Mouse (Mus musculus): ENCODE results near the gene Arrb1. TPM values are rescaled to one million over a fixed set of nuclear protein-coding genes. Genes with fewer than 3 reads are reported as not detected.
A peak's percentile ranks its signal among the peaks of the same experiment; 100 is the strongest.
"Not testable (repeated sequence)": the region's sequence is repeated elsewhere in the genome, so short reads cannot be mapped to it uniquely, and the experiment has no call there.

Arrb1 gene
- 20.6 and 20.9 TPM in 2 replicates for polyA plus RNA-seq (2015; fragmentation: Nextera tagmentation; extraction: Ambion mirVana)

GRCm38 (mm10) chr7:99534901-99535735 lies at the start of gene Arrb1:
Gene Arrb1, plus strand, starts transcription at chr7:99535466.
- Histone ChIP-seq H3K36me3 (ENCODE audit: control insufficient read depth, insufficient read depth, low read length) (no peaks in the 10 kb centered on the region), H3K9me3 (ENCODE audit: control insufficient read depth, low read length) (no peaks in the 10 kb centered on the region), H3K27me3 (ENCODE audit: control insufficient read depth, insufficient read depth, low read depth, low read length) (no peaks in the 10 kb centered on the region), H3K4me3 (ENCODE audit: low read length) (peak within 1 kb of the TSS; percentile 74), H3K27ac (ENCODE audit: low read length) (peak within 1 kb of the TSS; percentile 93), H3K4me2 (ENCODE audit: low read depth, low read length) (peak within 1 kb of the TSS; percentile 89), H3K9ac (ENCODE audit: low read length) (peak within 1 kb of the TSS; percentile 89), H3K4me1 (replicated peaks; ENCODE audit: control insufficient read depth, insufficient read depth, low read length) (peaks cover 37% of the 10 kb centered on the region)
- under 1% methylated on average over 68 of the region's 68 CpGs for WGBS
- peak; percentile 89 for ATAC-seq (ENCODE audit: low read depth)

- Histone ChIP-seq H3K36me3 (ENCODE audit: control insufficient read depth, insufficient read depth, low read length) (no peaks in the 10 kb centered on the region), H3K27ac (ENCODE audit: low read length) (no peak overlapping the region), H3K4me2 (ENCODE audit: low read depth, low read length) (no peak overlapping the region), H3K9me3 (ENCODE audit: control insufficient read depth, low read length) (no peaks in the 10 kb centered on the region), H3K4me3 (ENCODE audit: low read length) (no peak overlapping the region), H3K27me3 (ENCODE audit: control insufficient read depth, insufficient read depth, low read depth, low read length) (no peaks in the 10 kb centered on the region), H3K9ac (ENCODE audit: low read length) (no peak overlapping the region), H3K4me1 (replicated peaks; ENCODE audit: control insufficient read depth, insufficient read depth, low read length) (no peaks in the 10 kb centered on the region)
- 62% methylated on average over 5 of the region's 5 CpGs for WGBS
- no peak for ATAC-seq (ENCODE audit: low read depth)
These were observed 45.6 kb upstream of the Arrb1 start for GRCm38 (mm10) chr7:99489708-99490107.

- Histone ChIP-seq H3K9ac (ENCODE audit: low read length) (no peak overlapping the region), H3K4me2 (ENCODE audit: low read depth, low read length) (no peak overlapping the region), H3K9me3 (ENCODE audit: control insufficient read depth, low read length) (no peaks in the 10 kb centered on the region), H3K4me1 (replicated peaks; ENCODE audit: control insufficient read depth, insufficient read depth, low read length) (peaks cover 3% of the 10 kb centered on the region), H3K36me3 (ENCODE audit: control insufficient read depth, insufficient read depth, low read length) (no peaks in the 10 kb centered on the region), H3K27me3 (ENCODE audit: control insufficient read depth, insufficient read depth, low read depth, low read length) (no peaks in the 10 kb centered on the region), H3K4me3 (ENCODE audit: low read length) (no peak overlapping the region), H3K27ac (ENCODE audit: low read length) (no peak overlapping the region)
- ATAC-seq (ENCODE audit: low read depth), result peak; percentile 56
- 34% methylated on average over 1 of the region's 1 CpGs for WGBS
These were observed 36.1 kb upstream of the Arrb1 start for GRCm38 (mm10) chr7:99499128-99499527.

- H3K4me2 ChIP-seq (ENCODE audit: low read depth, low read length), result no peak overlapping the region
- no peaks in the 10 kb centered on the region for H3K9me3 ChIP-seq (ENCODE audit: control insufficient read depth, low read length)
- under 1% methylated on average over 8 of the region's 8 CpGs for WGBS
- H3K4me3 ChIP-seq (ENCODE audit: low read length), result no peak overlapping the region
- peak; percentile 93 for ATAC-seq (ENCODE audit: low read depth)
- H3K27ac ChIP-seq (ENCODE audit: low read length), result no peak overlapping the region
- H3K36me3 ChIP-seq (ENCODE audit: control insufficient read depth, insufficient read depth, low read length), result no peaks in the 10 kb centered on the region
- no peak overlapping the region for H3K9ac ChIP-seq (ENCODE audit: low read length)
- peaks cover 3% of the 10 kb centered on the region for H3K4me1 ChIP-seq (replicated peaks; ENCODE audit: control insufficient read depth, insufficient read depth, low read length)
- no peaks in the 10 kb centered on the region for H3K27me3 ChIP-seq (ENCODE audit: control insufficient read depth, insufficient read depth, low read depth, low read length)
These were observed 35.1 kb upstream of the Arrb1 start for GRCm38 (mm10) chr7:99500201-99500600.

GRCm38 (mm10) chr7:99500655-99501054 lies 34.6 kb upstream of the Arrb1 start:
- Histone ChIP-seq H3K36me3 (ENCODE audit: control insufficient read depth, insufficient read depth, low read length) (no peaks in the 10 kb centered on the region), H3K4me1 (replicated peaks; ENCODE audit: control insufficient read depth, insufficient read depth, low read length) (peaks cover 3% of the 10 kb centered on the region), H3K27me3 (ENCODE audit: control insufficient read depth, insufficient read depth, low read depth, low read length) (no peaks in the 10 kb centered on the region), H3K4me2 (ENCODE audit: low read depth, low read length) (no peak overlapping the region), H3K4me3 (ENCODE audit: low read length) (no peak overlapping the region), H3K9ac (ENCODE audit: low read length) (no peak overlapping the region), H3K27ac (ENCODE audit: low read length) (no peak overlapping the region), H3K9me3 (ENCODE audit: control insufficient read depth, low read length) (no peaks in the 10 kb centered on the region)
- WGBS, result 21% methylated on average over 5 of the region's 5 CpGs
- peak; percentile 47; the same call in 1 of the 2 replicates for ATAC-seq (ENCODE audit: low read depth)

- no peaks in the 10 kb centered on the region for H3K9me3 ChIP-seq (ENCODE audit: control insufficient read depth, low read length)
- H3K36me3 ChIP-seq (ENCODE audit: control insufficient read depth, insufficient read depth, low read length), result no peaks in the 10 kb centered on the region
- H3K4me3 ChIP-seq (ENCODE audit: low read length), result no peak overlapping the region
- no peak for ATAC-seq (ENCODE audit: low read depth)
- H3K27ac ChIP-seq (ENCODE audit: low read length), result no peak overlapping the region
- peaks cover 3% of the 10 kb centered on the region for H3K4me1 ChIP-seq (replicated peaks; ENCODE audit: control insufficient read depth, insufficient read depth, low read length)
- H3K27me3 ChIP-seq (ENCODE audit: control insufficient read depth, insufficient read depth, low read depth, low read length), result no peaks in the 10 kb centered on the region
- H3K9ac ChIP-seq (ENCODE audit: low read length), result no peak overlapping the region
- no peak overlapping the region for H3K4me2 ChIP-seq (ENCODE audit: low read depth, low read length)
- 41% methylated on average over 1 of the region's 1 CpGs for WGBS
These were observed 34.1 kb upstream of the Arrb1 start for GRCm38 (mm10) chr7:99501148-99501547.

- Histone ChIP-seq H3K9me3 (ENCODE audit: control insufficient read depth, low read length) (0 out of 2 replicates have a peak, but pooled peaks cover 2% of the 10 kb centered on the region), H3K27me3 (ENCODE audit: control insufficient read depth, insufficient read depth, low read depth, low read length) (no peaks in the 10 kb centered on the region), H3K4me2 (ENCODE audit: low read depth, low read length) (no peak overlapping the region), H3K9ac (ENCODE audit: low read length) (no peak overlapping the region), H3K36me3 (ENCODE audit: control insufficient read depth, insufficient read depth, low read length) (no peaks in the 10 kb centered on the region), H3K4me3 (ENCODE audit: low read length) (no peak overlapping the region), H3K4me1 (replicated peaks; ENCODE audit: control insufficient read depth, insufficient read depth, low read length) (peaks cover 3% of the 10 kb centered on the region), H3K27ac (ENCODE audit: low read length) (no peak overlapping the region)
- no peak for ATAC-seq (ENCODE audit: low read depth)
These were observed 30.7 kb upstream of the Arrb1 start for GRCm38 (mm10) chr7:99504556-99504955.

GRCm38 (mm10) chr7:99508187-99508586 lies 27.1 kb upstream of the Arrb1 start:
- not testable (repeated sequence) for H3K27me3 ChIP-seq (ENCODE audit: control insufficient read depth, insufficient read depth, low read depth, low read length); H3K36me3 ChIP-seq (ENCODE audit: control insufficient read depth, insufficient read depth, low read length); H3K27ac ChIP-seq (ENCODE audit: low read length); H3K4me1 ChIP-seq (replicated peaks; ENCODE audit: control insufficient read depth, insufficient read depth, low read length); H3K9ac ChIP-seq (ENCODE audit: low read length); H3K4me2 ChIP-seq (ENCODE audit: low read depth, low read length); H3K9me3 ChIP-seq (ENCODE audit: control insufficient read depth, low read length); ATAC-seq (ENCODE audit: low read depth); H3K4me3 ChIP-seq (ENCODE audit: low read length)
- 13% methylated on average over 2 of the region's 2 CpGs for WGBS

GRCm38 (mm10) chr7:99510087-99510501 lies 25.2 kb upstream of the Arrb1 start:
- Histone ChIP-seq H3K9ac (ENCODE audit: low read length) (no peak overlapping the region), H3K4me1 (replicated peaks; ENCODE audit: control insufficient read depth, insufficient read depth, low read length) (peaks cover 5% of the 10 kb centered on the region), H3K4me2 (ENCODE audit: low read depth, low read length) (no peak overlapping the region), H3K9me3 (ENCODE audit: control insufficient read depth, low read length) (0 out of 2 replicates have a peak, but pooled peaks cover 2% of the 10 kb centered on the region), H3K4me3 (ENCODE audit: low read length) (no peak overlapping the region), H3K27me3 (ENCODE audit: control insufficient read depth, insufficient read depth, low read depth, low read length) (no peaks in the 10 kb centered on the region), H3K36me3 (ENCODE audit: control insufficient read depth, insufficient read depth, low read length) (no peaks in the 10 kb centered on the region), H3K27ac (ENCODE audit: low read length) (no peak overlapping the region)
- peak; percentile 60; the same call in 1 of the 2 replicates for ATAC-seq (ENCODE audit: low read depth)
- 9% methylated on average over 8 of the region's 8 CpGs for WGBS
